Mouse (Mus musculus): ENCODE results near the gene 1700069L16Rik. TPM values are rescaled to one million over a fixed set of nuclear protein-coding genes. Genes with fewer than 3 reads are reported as not detected.
A peak's percentile ranks its signal among the peaks of the same experiment; 100 is the strongest.

1700069L16Rik gene
- polyA plus RNA-seq, 1 experiment from 2014 or later = not detected

GRCm38 (mm10) chr5:113679509-113679908, 45.1 kb downstream of the 1700069L16Rik start:
- no peak for ATAC-seq (ENCODE audit: low FRiP score, low read depth)
- H3K27ac ChIP-seq = no peak overlapping the region
- H3K4me3 ChIP-seq = no peak overlapping the region
- H3K36me3 ChIP-seq = no peaks in the 10 kb centered on the region
- no peaks in the 10 kb centered on the region for H3K27me3 ChIP-seq
- no peak overlapping the region for H3K4me2 ChIP-seq (replicated peaks)
- WGBS = 83% methylated on average over 4 of the region's 4 CpGs
- no peaks in the 10 kb centered on the region for H3K9me3 ChIP-seq
- H3K9ac ChIP-seq = no peak overlapping the region
- no peaks in the 10 kb centered on the region for H3K4me1 ChIP-seq

- 78% methylated on average over 10 of the region's 10 CpGs for WGBS
- no peak for ATAC-seq (ENCODE audit: low FRiP score, low read depth)
- H3K4me2 ChIP-seq (replicated peaks) = no peak overlapping the region
- no peaks in the 10 kb centered on the region for H3K9me3 ChIP-seq
- no peak overlapping the region for H3K9ac ChIP-seq
- no peaks in the 10 kb centered on the region for H3K4me1 ChIP-seq
- no peaks in the 10 kb centered on the region for H3K36me3 ChIP-seq
- H3K27ac ChIP-seq = no peak overlapping the region
- H3K4me3 ChIP-seq = no peak overlapping the region
- H3K27me3 ChIP-seq = no peaks in the 10 kb centered on the region
These were observed 45.7 kb downstream of the 1700069L16Rik start for GRCm38 (mm10) chr5:113678743-113679452.

GRCm38 (mm10) chr5:113677541-113677940, 47.0 kb downstream of the 1700069L16Rik start:
- Histone ChIP-seq H3K27ac (no peak overlapping the region), H3K4me2 (replicated peaks) (no peak overlapping the region), H3K9me3 (no peaks in the 10 kb centered on the region), H3K27me3 (no peaks in the 10 kb centered on the region), H3K36me3 (no peaks in the 10 kb centered on the region), H3K9ac (no peak overlapping the region), H3K4me3 (no peak overlapping the region), H3K4me1 (no peaks in the 10 kb centered on the region)
- 83% methylated on average over 6 of the region's 7 CpGs for WGBS
- no peak for ATAC-seq (ENCODE audit: low FRiP score, low read depth)

- Histone ChIP-seq H3K4me3 (no peak overlapping the region), H3K4me1 (no peaks in the 10 kb centered on the region), H3K27me3 (no peaks in the 10 kb centered on the region), H3K9ac (no peak overlapping the region), H3K4me2 (replicated peaks) (no peak overlapping the region), H3K27ac (no peak overlapping the region), H3K36me3 (no peaks in the 10 kb centered on the region), H3K9me3 (no peaks in the 10 kb centered on the region)
- no peak for ATAC-seq (ENCODE audit: low FRiP score, low read depth)
- 65% methylated on average over 7 of the region's 7 CpGs for WGBS
These were observed 49.7 kb downstream of the 1700069L16Rik start for GRCm38 (mm10) chr5:113674851-113675250.

DNA sequence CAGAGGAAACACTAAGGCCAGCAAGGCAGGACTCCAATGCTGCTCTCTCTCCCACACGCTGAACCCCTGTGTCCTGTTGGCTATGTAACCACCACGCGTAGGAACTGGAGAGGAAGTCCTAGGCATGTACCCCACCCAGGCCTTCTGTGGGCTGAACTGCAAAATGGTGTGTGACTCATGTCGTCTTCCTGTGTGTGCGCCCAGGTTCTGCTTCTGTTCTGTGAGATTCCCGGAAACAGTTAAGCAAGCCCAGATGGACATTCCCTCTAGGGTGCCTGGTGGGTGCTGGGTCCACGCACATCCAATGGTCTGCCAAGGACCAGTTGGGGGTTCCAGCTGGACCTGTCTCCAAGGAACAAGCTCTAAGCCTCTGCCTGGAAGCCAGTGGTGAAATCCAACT, 52.1 kb downstream of the 1700069L16Rik start:
- 85% methylated on average over 7 of the region's 7 CpGs for WGBS
- no peak for ATAC-seq (ENCODE audit: low FRiP score, low read depth)
- no peak overlapping the region for H3K9ac ChIP-seq
- H3K9me3 ChIP-seq = peaks cover 3% of the 10 kb centered on the region; the same call in 1 of the 2 replicates
- H3K4me1 ChIP-seq = no peaks in the 10 kb centered on the region
- no peaks in the 10 kb centered on the region for H3K27me3 ChIP-seq
- H3K27ac ChIP-seq = no peak overlapping the region
- H3K4me2 ChIP-seq (replicated peaks) = no peak overlapping the region
- no peaks in the 10 kb centered on the region for H3K36me3 ChIP-seq
- H3K4me3 ChIP-seq = no peak overlapping the region

- no peak overlapping the region for H3K9ac ChIP-seq
- ATAC-seq (ENCODE audit: low FRiP score, low read depth) = no peak
- H3K27ac ChIP-seq = no peak overlapping the region
- H3K4me3 ChIP-seq = no peak overlapping the region
- WGBS = 75% methylated on average over 6 of the region's 6 CpGs
- H3K27me3 ChIP-seq = no peaks in the 10 kb centered on the region
- no peaks in the 10 kb centered on the region for H3K4me1 ChIP-seq
- H3K36me3 ChIP-seq = no peaks in the 10 kb centered on the region
- H3K9me3 ChIP-seq = peaks cover 3% of the 10 kb centered on the region; the same call in 1 of the 2 replicates
- no peak overlapping the region for H3K4me2 ChIP-seq (replicated peaks)
These were observed 54.0 kb downstream of the 1700069L16Rik start for GRCm38 (mm10) chr5:113670597-113670996.

- ATAC-seq (ENCODE audit: low FRiP score, low read depth) = no peak
- H3K4me2 ChIP-seq (replicated peaks) = no peak overlapping the region
- H3K9me3 ChIP-seq = peaks cover 3% of the 10 kb centered on the region; the same call in 1 of the 2 replicates
- H3K27me3 ChIP-seq = no peaks in the 10 kb centered on the region
- 64% methylated on average over 3 of the region's 3 CpGs for WGBS
- no peaks in the 10 kb centered on the region for H3K4me1 ChIP-seq
- no peak overlapping the region for H3K9ac ChIP-seq
- H3K36me3 ChIP-seq = no peaks in the 10 kb centered on the region
- H3K4me3 ChIP-seq = no peak overlapping the region
- no peak overlapping the region for H3K27ac ChIP-seq
These were observed 54.5 kb downstream of the 1700069L16Rik start for GRCm38 (mm10) chr5:113670110-113670509.

DNA sequence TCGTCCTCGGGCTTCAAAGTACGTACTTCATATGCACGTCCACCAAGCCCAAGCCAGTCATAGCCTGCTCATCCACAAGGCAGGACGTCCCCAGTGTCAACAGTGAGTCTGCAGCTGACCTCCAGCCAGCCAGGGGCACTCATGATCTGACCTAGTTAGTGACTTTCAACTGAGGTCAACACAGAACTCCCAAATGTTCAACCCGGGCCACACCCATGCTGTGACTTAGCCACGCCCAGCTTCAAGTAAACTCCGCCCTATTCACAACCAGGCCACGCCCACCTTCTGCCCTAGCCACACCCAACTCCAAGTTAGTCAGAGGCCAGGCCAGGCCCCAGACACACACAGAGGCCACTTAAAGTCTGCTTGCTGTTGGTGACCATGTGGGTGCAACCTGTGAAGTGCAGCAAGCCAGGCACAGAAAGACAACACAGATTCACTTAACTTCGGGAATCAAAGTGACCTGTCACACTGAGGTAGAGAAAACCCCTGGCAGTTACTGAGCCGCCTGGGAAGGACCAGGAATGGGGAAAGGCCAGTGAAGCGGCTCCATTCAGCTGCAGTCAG, 59.9 kb downstream of the 1700069L16Rik start:
- Histone ChIP-seq H3K36me3 (no peaks in the 10 kb centered on the region), H3K4me3 (no peak overlapping the region), H3K27ac (no peak overlapping the region), H3K9me3 (peaks cover 7% of the 10 kb centered on the region; the same call in 1 of the 2 replicates), H3K4me1 (peaks cover 21% of the 10 kb centered on the region), H3K27me3 (no peaks in the 10 kb centered on the region), H3K9ac (no peak overlapping the region), H3K4me2 (replicated peaks) (no peak overlapping the region)
- WGBS = 78% methylated on average over 12 of the region's 12 CpGs
- ATAC-seq (ENCODE audit: low FRiP score, low read depth) = no peak

DNA sequence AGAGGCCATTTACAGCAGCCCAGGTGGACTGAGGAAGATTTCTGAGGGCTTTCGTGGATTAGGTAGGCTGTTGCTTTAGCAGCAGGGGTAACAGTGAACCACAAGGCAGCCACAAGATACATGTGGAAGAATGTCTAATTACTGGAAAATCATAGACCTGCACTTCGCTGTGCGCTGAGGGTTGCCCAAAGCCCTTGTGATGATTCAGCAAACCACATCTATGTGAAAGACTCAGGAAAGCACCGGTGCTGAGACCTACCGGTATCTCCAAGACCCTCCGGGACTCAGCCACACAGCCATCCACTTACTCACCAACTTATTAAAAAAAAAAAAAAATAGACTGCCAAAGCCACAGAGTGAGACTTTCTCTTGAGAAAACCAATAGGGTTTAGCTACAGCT, 60.4 kb downstream of the 1700069L16Rik start:
- peak overlapping the region; percentile 14; the same call in 1 of the 2 replicates for H3K4me2 ChIP-seq (replicated peaks)
- no peaks in the 10 kb centered on the region for H3K36me3 ChIP-seq
- H3K4me1 ChIP-seq = peaks cover 21% of the 10 kb centered on the region
- no peak overlapping the region for H3K4me3 ChIP-seq
- no peak for ATAC-seq (ENCODE audit: low FRiP score, low read depth)
- peak overlapping the region; percentile 65; the same call in 1 of the 2 replicates for H3K27ac ChIP-seq
- H3K9me3 ChIP-seq = peaks cover 7% of the 10 kb centered on the region; the same call in 1 of the 2 replicates
- H3K27me3 ChIP-seq = no peaks in the 10 kb centered on the region
- no peak overlapping the region for H3K9ac ChIP-seq
- WGBS = 75% methylated on average over 6 of the region's 6 CpGs

DNA sequence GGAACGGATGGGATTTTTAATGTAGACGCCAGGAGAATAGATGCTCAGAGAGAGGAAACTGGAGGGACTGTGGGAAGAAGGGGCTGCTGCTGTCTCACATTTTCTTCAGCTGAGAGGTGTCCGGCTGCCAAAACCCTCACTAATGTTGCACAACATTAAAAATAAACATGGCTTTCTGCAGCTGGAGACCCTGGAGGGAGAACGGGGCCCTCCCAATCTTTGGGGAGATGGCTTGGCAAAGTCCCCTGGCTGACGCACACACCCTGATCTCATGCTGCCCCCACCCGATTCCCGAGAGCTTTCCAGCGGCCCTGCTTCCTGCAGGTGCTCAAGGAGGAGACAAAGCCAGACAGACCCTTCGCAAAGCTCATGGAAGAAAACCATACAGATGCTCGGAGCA, 63.7 kb downstream of the 1700069L16Rik start:
- Histone ChIP-seq H3K4me3 (no peak overlapping the region), H3K4me1 (peaks cover 21% of the 10 kb centered on the region), H3K36me3 (no peaks in the 10 kb centered on the region), H3K4me2 (replicated peaks) (no peak overlapping the region), H3K27ac (no peak overlapping the region), H3K27me3 (no peaks in the 10 kb centered on the region), H3K9me3 (peaks cover 4% of the 10 kb centered on the region; the same call in 1 of the 2 replicates), H3K9ac (no peak overlapping the region)
- whole genome bisulfite sequencing = 65% methylated on average over 10 of the region's 10 CpGs
- no peak for ATAC-seq (ENCODE audit: low FRiP score, low read depth)

DNA sequence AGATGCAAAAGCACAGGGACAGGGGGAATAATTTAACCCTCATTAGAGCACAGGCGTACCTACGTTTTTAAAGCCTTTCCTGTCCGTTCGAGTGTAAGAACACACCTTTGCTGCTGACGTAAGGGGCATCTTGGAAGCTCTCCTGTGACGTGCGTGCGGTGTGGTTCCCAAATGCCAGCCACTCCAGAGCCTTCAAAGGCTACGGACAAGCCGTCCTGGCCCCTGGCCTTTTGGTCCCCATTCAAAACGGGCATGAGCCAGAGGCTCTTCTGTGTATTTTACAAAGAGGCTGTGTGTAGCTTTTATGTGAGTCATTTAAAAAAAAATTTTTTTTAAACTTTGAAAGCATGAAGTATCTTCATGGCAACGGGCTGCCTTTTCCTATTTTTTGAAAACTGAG, 69.8 kb downstream of the 1700069L16Rik start:
- H3K4me2 ChIP-seq (replicated peaks) = no peak overlapping the region
- no peaks in the 10 kb centered on the region for H3K36me3 ChIP-seq
- ATAC-seq (ENCODE audit: low FRiP score, low read depth) = no peak
- no peaks in the 10 kb centered on the region for H3K9me3 ChIP-seq
- peaks cover 21% of the 10 kb centered on the region for H3K4me1 ChIP-seq
- no peak overlapping the region for H3K27ac ChIP-seq
- 76% methylated on average over 12 of the region's 12 CpGs for WGBS
- H3K27me3 ChIP-seq = peaks cover 3% of the 10 kb centered on the region; the same call in 1 of the 2 replicates
- no peak overlapping the region for H3K4me3 ChIP-seq
- H3K9ac ChIP-seq = no peak overlapping the region

GRCm38 (mm10) chr5:113654206-113654605, 70.4 kb downstream of the 1700069L16Rik start:
- Histone ChIP-seq H3K27me3 (peaks cover 3% of the 10 kb centered on the region; the same call in 1 of the 2 replicates), H3K4me1 (peaks cover 25% of the 10 kb centered on the region), H3K9ac (no peak overlapping the region), H3K27ac (no peak overlapping the region), H3K4me3 (no peak overlapping the region), H3K4me2 (replicated peaks) (no peak overlapping the region), H3K9me3 (no peaks in the 10 kb centered on the region), H3K36me3 (no peaks in the 10 kb centered on the region)
- ATAC-seq (ENCODE audit: low FRiP score, low read depth) = no peak
- WGBS = 77% methylated on average over 11 of the region's 11 CpGs

Data from limb, embryonic 13.5 days (tissue).